Mouse (Mus musculus) central nervous system, embryonic 18 days (tissue): ENCODE measurements around the gene Olfr549. TPM values are rescaled to one million over a fixed set of nuclear protein-coding genes. Genes with fewer than 3 reads are reported as not detected.

Source experiments
- polyA plus RNA-seq: library from polyadenylated mRNA; depleted of rRNA; stranded (reverse); fragments of >200 nt; gene quantifications from 2 replicates; pipeline ENCODE4 v1.2.3, GENCODE M21; 2012; rRNA removed

Olfr549 gene
- polyA plus RNA-seq: not detected in 2 replicates

DNA sequence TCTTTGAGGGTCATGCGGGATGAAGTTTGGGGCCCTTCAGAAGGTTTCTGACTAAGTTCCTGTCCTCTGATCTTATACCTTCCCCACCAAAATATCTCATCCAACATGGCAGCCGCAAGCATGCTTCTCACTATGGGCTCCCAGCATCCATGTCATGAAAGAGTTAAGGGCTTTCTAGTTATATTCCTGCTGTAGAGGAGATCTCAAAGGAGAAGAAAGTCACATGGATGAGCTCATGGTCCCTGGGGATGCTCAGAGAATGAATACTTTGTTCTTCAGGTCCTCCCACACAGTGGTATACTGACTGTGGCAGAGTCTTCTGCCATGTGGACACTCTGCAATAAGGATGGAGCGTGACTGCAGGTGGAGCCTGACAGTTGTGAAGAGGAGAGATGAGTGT is at the start of gene Olfr549:
TSS of gene Olfr549 (plus strand) at position 301 of the 400 bp plus-strand sequence.

DNA sequence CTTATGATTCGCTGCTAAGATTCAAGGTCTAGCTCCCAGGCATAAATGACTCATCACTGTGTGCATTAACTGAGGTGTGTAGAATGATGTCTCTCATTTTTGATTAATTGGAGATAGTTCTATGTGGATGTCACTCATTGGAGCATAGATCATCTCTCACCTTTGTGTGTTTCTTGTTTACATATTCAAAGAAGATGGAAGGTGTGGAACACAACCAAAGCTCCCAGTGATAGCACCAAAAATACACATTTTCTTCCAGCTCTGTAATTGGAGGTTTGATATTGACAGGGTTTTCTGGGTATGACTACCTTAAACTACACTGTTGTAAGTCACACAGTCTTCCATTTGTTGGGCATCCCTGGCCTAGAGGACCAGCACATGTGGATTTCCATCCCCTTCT is 15.2 kb upstream of the Olfr549 start, which contains the start of gene Olfr547:
TSS of gene Olfr547 (plus strand) at position 301 of the 400 bp plus-strand sequence.

DNA sequence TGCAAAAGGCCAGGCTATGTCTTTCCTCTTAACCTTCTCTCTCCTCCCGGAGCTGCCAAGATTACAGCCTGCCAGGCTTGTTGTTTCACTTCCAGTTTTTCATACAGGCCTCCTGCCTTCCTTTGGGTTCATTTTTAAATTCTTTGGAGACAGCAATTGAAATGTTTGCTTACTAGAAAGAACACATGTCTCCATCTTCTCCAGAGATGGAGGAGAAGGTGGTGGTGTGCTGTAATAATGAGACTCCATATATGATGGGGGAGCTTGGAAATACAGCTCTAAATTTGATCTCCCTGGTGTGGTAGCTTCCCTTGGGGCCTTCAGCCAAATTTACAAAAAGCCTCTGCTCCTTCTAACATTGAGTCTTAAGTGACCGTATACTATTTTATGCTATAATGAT is 9.1 kb upstream of the Olfr549 start, which contains the start of gene Olfr548-ps1:
TSS of gene Olfr548-ps1 (plus strand) at position 301 of the 400 bp plus-strand sequence.

DNA sequence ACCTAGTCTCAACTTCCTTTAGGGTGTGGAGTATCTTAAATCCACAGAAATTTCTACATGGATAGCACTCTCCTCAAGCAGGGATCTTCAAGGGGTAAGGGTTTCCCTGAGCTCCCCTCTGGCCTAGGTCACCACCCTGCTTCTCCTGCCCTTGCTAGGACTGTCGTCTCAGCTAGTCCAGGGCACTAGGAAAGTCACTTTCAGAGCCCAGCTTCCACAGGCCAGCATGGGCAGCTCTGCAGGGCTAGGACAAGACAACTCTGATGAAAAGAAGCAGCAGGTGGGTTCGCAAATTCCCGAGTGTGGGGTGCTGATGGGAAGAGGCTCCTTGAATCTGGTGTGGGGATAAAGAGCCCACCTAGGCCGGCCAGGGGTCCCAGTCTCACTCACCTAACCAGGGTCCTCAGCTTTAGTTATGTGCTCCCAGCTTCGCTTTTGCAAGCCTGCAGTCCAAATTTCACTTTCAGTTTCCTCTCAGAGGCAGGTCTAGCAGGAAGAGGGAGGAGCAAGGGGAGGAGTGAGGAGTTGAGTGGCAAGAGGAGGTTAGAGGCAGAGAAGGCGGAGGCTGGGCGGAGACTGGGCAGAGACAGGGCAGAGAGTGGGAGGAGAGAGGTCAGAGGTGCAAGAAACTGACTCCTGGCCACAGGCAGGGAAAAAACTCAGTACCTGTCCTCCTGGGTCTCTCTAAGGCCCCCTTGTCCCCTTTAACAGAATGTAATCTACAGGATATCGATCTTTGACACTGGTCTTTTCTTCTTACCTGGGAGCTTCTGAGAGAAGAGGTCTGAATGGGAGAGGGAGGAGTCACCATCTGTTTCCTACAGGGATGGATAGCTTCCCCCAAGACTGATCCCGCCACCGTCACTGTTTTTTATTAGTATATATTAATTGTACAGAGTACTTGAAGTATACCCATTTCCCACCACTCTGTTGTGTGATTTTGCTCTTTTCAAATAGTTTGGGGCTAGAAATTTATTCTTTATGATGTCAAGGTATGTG is 15.6 kb downstream of the Olfr549 start, which contains the start of gene Trim21:
TSS of gene Trim21 (minus strand) at position 488 of the 999 bp plus-strand sequence.

DNA sequence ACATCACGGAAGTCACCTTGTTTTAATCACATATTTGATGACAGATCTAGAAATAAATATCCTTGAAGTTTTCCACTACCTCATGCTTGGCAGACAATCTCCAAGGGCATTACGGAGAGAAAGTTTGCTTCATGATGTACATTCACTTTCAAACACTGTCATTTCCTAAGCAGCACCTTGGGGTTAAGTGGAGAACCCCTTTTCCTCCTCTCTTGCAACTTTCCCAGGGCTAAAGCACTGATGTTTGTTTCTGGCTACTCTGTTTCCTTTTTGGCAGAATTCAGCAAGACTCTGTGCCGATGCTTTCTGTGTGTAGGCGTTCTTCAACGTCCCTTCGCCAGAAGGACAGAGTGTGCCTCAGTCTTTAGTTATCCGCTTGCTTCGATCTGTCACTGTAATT is 21.5 kb downstream of the Olfr549 start, which contains the start of gene Olfr550:
TSS of gene Olfr550 (plus strand) at position 301 of the 400 bp plus-strand sequence.

DNA sequence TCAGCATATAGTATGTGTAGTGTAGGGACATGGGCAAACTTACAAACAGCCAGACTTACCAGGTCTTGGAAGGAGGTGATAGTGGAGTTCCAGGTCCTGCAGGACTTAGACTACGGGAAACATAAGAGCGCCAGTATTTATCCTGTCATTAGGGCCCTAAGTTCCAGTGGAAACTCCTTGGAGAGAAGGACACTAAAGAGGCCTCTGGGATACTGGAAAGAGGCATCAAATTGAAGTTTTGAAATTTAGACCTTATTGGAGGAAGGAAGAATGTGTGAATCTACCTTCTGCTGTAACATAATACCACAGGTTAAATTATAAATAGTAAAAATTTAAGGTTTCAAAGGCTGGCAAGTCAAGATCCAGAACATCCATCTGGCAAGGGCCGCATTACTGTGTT is 42.1 kb downstream of the Olfr549 start, which contains the start of gene Olfr551:
TSS of gene Olfr551 (minus strand) at position 101 of the 400 bp plus-strand sequence.

DNA sequence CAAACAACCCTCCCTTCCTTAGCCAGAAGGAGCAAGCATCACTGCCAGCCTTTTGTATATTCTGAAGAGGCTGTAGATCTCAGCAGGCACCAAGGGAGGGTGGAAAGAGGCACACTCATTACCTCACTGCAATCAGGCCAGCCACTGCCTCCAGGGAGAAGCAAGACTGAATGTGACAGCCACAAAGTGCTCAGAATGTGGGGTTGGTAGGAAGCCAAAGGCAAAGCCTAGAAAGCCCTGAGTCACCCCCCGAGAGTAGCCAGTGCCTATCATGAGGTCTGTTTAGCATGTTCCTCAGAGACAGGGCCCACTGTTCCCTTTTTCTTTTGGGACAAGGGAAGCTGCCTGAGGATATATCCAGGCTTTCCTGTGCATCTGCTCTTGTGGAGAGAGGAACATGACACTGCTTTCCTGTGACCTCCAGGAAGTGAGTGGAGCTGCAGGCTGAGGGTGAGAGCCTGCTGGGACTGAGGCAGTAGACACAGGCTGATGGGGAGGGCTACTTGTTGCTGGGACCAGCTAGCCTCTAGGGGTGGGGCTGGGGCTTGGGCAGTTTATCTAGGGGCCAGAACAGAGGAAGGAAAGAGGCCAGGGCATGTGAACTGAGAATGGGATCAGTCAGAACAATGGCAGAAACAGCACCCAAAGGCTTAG is 47.8 kb downstream of the Olfr549 start, which contains the start of gene Olfr552:
TSS of gene Olfr552 (plus strand) at position 393 of the 654 bp plus-strand sequence.

Other genes starting within 250 kb of the Olfr549 start
- gene Rrm1, start 108.2 kb upstream of the Olfr549 start, polyA plus RNA-seq: 26.3 and 30.2 TPM in 2 replicates
- gene Olfr543, start 68.2 kb upstream of the Olfr549 start, polyA plus RNA-seq: not detected in 2 replicates
- not detected in 2 replicates for gene Olfr544, start 61.6 kb upstream of the Olfr549 start, polyA plus RNA-seq
- 0.05 TPM in 1 of 2 replicates, not detected in the other for gene Olfr545, start 50.3 kb upstream of the Olfr549 start, polyA plus RNA-seq
- not detected in 2 replicates for gene Olfr547, start 15.1 kb upstream of the Olfr549 start, polyA plus RNA-seq
- not detected in 2 replicates for gene Olfr548-ps1, start 9.0 kb upstream of the Olfr549 start, polyA plus RNA-seq
- 1.8 and 2.0 TPM in 2 replicates for gene Trim21, start 15.6 kb downstream of the Olfr549 start, polyA plus RNA-seq
- not detected in 2 replicates for gene Olfr550, start 21.6 kb downstream of the Olfr549 start, polyA plus RNA-seq
- not detected in 2 replicates for gene Olfr551, start 42.0 kb downstream of the Olfr549 start, polyA plus RNA-seq
- gene Olfr552, start 47.9 kb downstream of the Olfr549 start, polyA plus RNA-seq: not detected in 2 replicates
- not detected in 2 replicates for gene Olfr553, start 68.3 kb downstream of the Olfr549 start, polyA plus RNA-seq
- not detected in 2 replicates for gene Olfr554, start 88.6 kb downstream of the Olfr549 start, polyA plus RNA-seq
- not detected in 2 replicates for gene Olfr555, start 109.0 kb downstream of the Olfr549 start, polyA plus RNA-seq
- not detected in 2 replicates for gene Olfr556, start 115.0 kb downstream of the Olfr549 start, polyA plus RNA-seq
- gene Trim68, start 137.5 kb downstream of the Olfr549 start, polyA plus RNA-seq: 13.5 and 14.2 TPM in 2 replicates
- not detected in 2 replicates for gene Olfr557, start 146.0 kb downstream of the Olfr549 start, polyA plus RNA-seq
- gene Olfr558, start 152.3 kb downstream of the Olfr549 start, polyA plus RNA-seq: 0.05 and 0.15 TPM in 2 replicates
- gene Olfr33, start 169.2 kb downstream of the Olfr549 start, polyA plus RNA-seq: not detected in 2 replicates
- not detected in 2 replicates for gene Olfr559, start 177.6 kb downstream of the Olfr549 start, polyA plus RNA-seq
- not detected in 2 replicates for gene Olfr560, start 209.5 kb downstream of the Olfr549 start, polyA plus RNA-seq
- gene Olfr78, start 209.6 kb downstream of the Olfr549 start, polyA plus RNA-seq: 0.13 and 0.17 TPM in 2 replicates
- gene Olfr561, start 221.4 kb downstream of the Olfr549 start, polyA plus RNA-seq: not detected in 2 replicates